Mouse (Mus musculus): ENCODE measurements around the gene Cldn7.

DNA sequence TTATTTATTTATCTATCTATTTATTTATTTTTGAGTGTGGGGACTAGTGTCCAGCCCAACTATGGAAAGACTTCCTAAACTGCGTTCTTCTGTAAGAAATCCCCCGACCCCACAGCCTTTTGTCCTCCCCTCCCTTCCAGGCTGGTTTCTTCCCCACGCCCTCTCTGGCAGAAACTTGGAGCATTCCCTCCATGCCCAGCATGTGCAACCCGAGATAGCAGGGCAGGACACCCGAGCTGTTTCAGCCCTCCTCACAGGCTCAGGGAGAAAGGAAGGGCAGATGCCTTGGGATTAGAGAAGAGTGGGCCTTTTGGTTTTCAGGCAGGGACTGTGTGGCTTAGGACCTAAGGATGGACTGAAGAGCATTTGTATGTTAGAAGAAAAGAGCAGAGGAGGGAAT lies 18.3 kb downstream of the Cldn7 start:
- TF ChIP-seq HCFC1 (IDR thresholded peaks at IDR 0.05; ENCODE audit: borderline replicate concordance, insufficient read depth, low read length) (no peak), MAFK (IDR thresholded peaks at IDR 0.05; ENCODE audit: insufficient read depth, low read depth, low read length) (no peak)
